Mouse (Mus musculus): ENCODE measurements at regions not wholly inside any gene's neighbourhood (a gene's known extent, or its start where the extent isn't known, plus 50 kb on each side); places are given as distances from the start of the nearest gene placed in this dataset.

DNA sequence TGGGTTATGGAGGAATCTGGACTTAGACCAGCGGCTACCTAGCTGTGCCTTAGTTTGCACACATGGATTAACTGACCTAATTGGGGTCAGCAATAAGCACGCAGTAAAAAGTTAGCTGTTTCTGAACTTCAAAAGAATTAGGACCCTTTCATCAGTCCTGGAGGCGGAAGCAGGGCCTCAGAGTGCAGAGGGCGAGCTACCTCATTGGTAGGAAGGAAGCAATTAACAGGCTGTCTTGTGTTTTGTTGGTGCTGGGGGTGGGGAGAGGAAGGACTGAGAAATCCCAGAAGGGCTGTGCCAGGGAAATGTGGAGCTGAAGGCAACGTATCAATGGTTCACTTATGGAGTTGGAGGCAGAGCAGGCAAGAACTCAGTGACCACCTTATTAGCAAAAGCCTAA is 119.5 kb upstream of the Fndc3a start:
- no peak overlapping the region for H3K4me3 ChIP-seq (ENCODE audit: insufficient read depth in 1 of 2, low read depth in 2 of 2, low read length in 2 of 2)
- H3K9ac ChIP-seq (replicated peaks): no peak overlapping the region
- H3K27ac ChIP-seq: no peak overlapping the region
- H3K9me3 ChIP-seq (ENCODE audit: control insufficient read depth, low read length): no peaks in the 10 kb centered on the region
- no peaks in the 10 kb centered on the region for H3K36me3 ChIP-seq (replicated peaks; ENCODE audit: control insufficient read depth, insufficient read depth, low read depth)
- no peaks in the 10 kb centered on the region for H3K4me1 ChIP-seq (replicated peaks; ENCODE audit: control insufficient read depth in 2 of 2, insufficient read depth in 2 of 2, low read length in 1 of 2)
- no peak for DNase-seq (ENCODE audit: low read depth in 3 of 3, low spot score in 3 of 3)
- H3K27me3 ChIP-seq (ENCODE audit: control insufficient read depth, insufficient read depth, low read length): no peaks in the 10 kb centered on the region
- 31% methylated on average over 5 of the region's 5 CpGs for WGBS (ENCODE audit: insufficient replicate concordance)
- ATAC-seq (ENCODE audit: insufficient read depth): no peak
- H3K4me2 ChIP-seq (ENCODE audit: low read depth): no peak overlapping the region
- TF ChIP-seq EP300 (IDR thresholded peaks at IDR 0.05; ENCODE audit: low read depth): no peak
- TF ChIP-seq CTCF (IDR thresholded peaks at IDR 0.05; ENCODE audit: low read depth): no peak

DNA sequence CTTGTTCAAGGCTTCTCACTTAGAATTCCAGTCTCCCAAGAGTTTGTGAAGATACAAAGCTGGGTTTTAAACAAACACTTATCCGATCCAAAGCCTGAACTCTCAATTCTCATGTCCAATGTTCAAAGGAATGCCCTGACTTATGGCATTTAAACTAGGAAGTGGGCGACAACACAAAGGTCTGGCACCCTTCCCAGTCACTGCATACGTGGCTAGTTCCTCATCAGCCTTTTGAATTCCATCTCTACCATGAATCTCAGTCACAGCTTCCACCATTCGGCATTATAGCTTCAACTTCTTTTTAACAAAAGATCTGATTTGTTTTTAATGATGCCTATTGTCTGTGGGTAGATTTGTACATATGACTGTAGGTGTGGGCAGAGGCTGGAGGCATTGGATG is 115.7 kb upstream of the Fndc3a start:
- TF ChIP-seq CTCF (IDR thresholded peaks at IDR 0.05; ENCODE audit: low read depth) (no peak), EP300 (IDR thresholded peaks at IDR 0.05; ENCODE audit: low read depth) (no peak)
- Histone ChIP-seq H3K9me3 (ENCODE audit: control insufficient read depth, low read length) (no peaks in the 10 kb centered on the region), H3K4me2 (ENCODE audit: low read depth) (no peak overlapping the region), H3K27me3 (ENCODE audit: control insufficient read depth, insufficient read depth, low read length) (no peaks in the 10 kb centered on the region), H3K4me3 (ENCODE audit: insufficient read depth in 1 of 2, low read depth in 2 of 2, low read length in 2 of 2) (no peak overlapping the region), H3K4me1 (replicated peaks; ENCODE audit: control insufficient read depth in 2 of 2, insufficient read depth in 2 of 2, low read length in 1 of 2) (no peaks in the 10 kb centered on the region), H3K9ac (replicated peaks) (no peak overlapping the region), H3K36me3 (replicated peaks; ENCODE audit: control insufficient read depth, insufficient read depth, low read depth) (no peaks in the 10 kb centered on the region), H3K27ac (no peak overlapping the region)
- ATAC-seq (ENCODE audit: insufficient read depth) (no peak), DNase-seq (ENCODE audit: low read depth in 3 of 3, low spot score in 3 of 3) (no peak)
- 44% methylated on average over 4 of the region's 4 CpGs for WGBS (ENCODE audit: insufficient replicate concordance)

DNA sequence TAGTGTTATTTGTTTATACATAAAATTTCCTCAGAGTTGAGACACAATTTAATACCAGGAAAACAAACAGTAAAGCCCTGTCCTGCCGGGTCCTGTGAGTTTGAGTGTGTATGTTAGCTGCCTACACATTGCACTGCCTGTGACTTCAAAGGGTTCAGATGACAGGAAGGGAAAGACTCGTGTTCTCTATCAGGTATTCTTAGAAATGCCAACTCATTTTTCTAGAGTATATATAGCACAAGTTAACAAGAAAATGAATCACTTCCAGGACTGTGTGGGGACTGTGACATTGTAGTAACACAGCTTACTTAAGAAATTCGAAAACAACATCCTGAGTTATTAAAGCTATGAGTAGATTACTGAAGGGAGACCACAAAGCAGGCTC is 112.4 kb upstream of the Fndc3a start:
- TF ChIP-seq CTCF (IDR thresholded peaks at IDR 0.05; ENCODE audit: low read depth) (no peak), EP300 (IDR thresholded peaks at IDR 0.05; ENCODE audit: low read depth) (no peak)
- no peak for DNase-seq (ENCODE audit: low read depth in 3 of 3, low spot score in 3 of 3)
- Histone ChIP-seq H3K4me2 (ENCODE audit: low read depth) (no peak overlapping the region), H3K36me3 (replicated peaks; ENCODE audit: control insufficient read depth, insufficient read depth, low read depth) (no peaks in the 10 kb centered on the region), H3K9me3 (ENCODE audit: control insufficient read depth, low read length) (no peaks in the 10 kb centered on the region), H3K4me1 (replicated peaks; ENCODE audit: control insufficient read depth in 2 of 2, insufficient read depth in 2 of 2, low read length in 1 of 2) (no peaks in the 10 kb centered on the region), H3K4me3 (ENCODE audit: insufficient read depth in 1 of 2, low read depth in 2 of 2, low read length in 2 of 2) (no peak overlapping the region), H3K9ac (replicated peaks) (no peak overlapping the region), H3K27me3 (ENCODE audit: control insufficient read depth, insufficient read depth, low read length) (no peaks in the 10 kb centered on the region), H3K27ac (no peak overlapping the region)
- no peak for ATAC-seq (ENCODE audit: insufficient read depth)
- 22% methylated on average over 3 of the region's 3 CpGs for WGBS (ENCODE audit: insufficient replicate concordance)

DNA sequence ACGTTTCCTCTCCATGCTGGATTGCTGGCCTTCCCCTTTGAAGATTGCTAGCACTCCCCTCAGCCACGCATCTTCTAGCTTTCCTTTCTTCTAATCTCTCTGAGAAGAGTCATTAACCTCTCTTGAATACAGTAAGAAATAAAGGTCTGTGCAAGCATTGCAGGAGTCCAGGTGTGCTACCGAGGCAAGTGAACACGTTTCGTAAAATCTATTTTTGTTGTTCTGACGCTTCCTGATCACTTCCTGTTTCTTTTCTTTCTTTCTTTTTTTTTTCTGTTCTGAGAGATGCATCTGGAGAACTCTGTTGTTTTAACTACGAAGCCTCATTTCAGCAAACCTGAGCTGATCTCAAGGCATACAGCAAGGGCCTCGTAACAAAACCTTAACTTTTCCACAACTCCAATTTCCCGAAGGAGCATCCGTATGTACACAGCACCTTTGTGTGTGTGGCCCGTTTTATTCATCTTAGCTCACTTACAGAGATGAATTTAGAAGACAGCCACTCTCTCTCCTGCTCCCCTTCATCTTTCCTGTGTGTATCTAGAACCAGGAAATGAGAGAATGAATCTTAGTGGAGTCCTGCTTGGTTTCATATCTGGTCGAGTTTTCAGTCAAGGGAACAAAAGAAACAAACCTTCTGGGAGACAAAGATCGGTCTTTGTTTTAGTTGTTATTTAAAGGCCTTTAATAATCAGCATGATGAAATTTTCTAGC is 111.9 kb upstream of the Fndc3a start:
- no peaks in the 10 kb centered on the region for H3K36me3 ChIP-seq (replicated peaks; ENCODE audit: control insufficient read depth, insufficient read depth, low read depth)
- H3K27me3 ChIP-seq (ENCODE audit: control insufficient read depth, insufficient read depth, low read length): no peaks in the 10 kb centered on the region
- WGBS (ENCODE audit: insufficient replicate concordance): 54% methylated on average over 13 of the region's 13 CpGs
- no peak overlapping the region for H3K4me2 ChIP-seq (ENCODE audit: low read depth)
- TF ChIP-seq EP300 (IDR thresholded peaks at IDR 0.05; ENCODE audit: low read depth) (no peak), CTCF (IDR thresholded peaks at IDR 0.05; ENCODE audit: low read depth) (no peak)
- no peak overlapping the region for H3K9ac ChIP-seq (replicated peaks)
- no peak for DNase-seq (ENCODE audit: low read depth in 3 of 3, low spot score in 3 of 3)
- no peaks in the 10 kb centered on the region for H3K4me1 ChIP-seq (replicated peaks; ENCODE audit: control insufficient read depth in 2 of 2, insufficient read depth in 2 of 2, low read length in 1 of 2)
- H3K27ac ChIP-seq: no peak overlapping the region
- ATAC-seq (ENCODE audit: insufficient read depth): no peak
- no peaks in the 10 kb centered on the region for H3K9me3 ChIP-seq (ENCODE audit: control insufficient read depth, low read length)
- H3K4me3 ChIP-seq (ENCODE audit: insufficient read depth in 1 of 2, low read depth in 2 of 2, low read length in 2 of 2): no peak overlapping the region

DNA sequence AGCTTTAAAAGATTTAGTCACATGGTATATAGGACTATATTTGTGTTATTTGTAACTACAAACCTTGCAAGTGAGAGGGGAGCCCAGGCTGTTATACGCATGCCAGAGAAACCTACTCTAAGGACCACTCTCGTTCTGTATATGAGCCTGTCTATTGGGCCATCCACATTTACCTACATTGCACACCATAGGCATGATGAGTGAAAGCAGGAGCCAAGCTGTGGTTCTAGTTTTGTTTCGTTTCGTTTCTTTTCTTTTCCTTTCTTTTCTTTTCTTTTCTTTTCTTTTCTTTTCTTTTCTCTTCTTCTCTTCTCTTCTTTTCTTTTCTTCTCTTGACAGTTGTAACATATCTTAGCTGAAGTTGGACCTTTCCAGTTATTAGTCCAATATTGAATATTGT is 109.2 kb upstream of the Fndc3a start:
- TF ChIP-seq CTCF (IDR thresholded peaks at IDR 0.05; ENCODE audit: low read depth) (no peak), EP300 (IDR thresholded peaks at IDR 0.05; ENCODE audit: low read depth) (no peak)
- Histone ChIP-seq H3K9ac (replicated peaks) (no peak overlapping the region), H3K27ac (no peak overlapping the region), H3K4me2 (ENCODE audit: low read depth) (no peak overlapping the region), H3K9me3 (ENCODE audit: control insufficient read depth, low read length) (no peaks in the 10 kb centered on the region), H3K27me3 (ENCODE audit: control insufficient read depth, insufficient read depth, low read length) (no peaks in the 10 kb centered on the region), H3K4me3 (ENCODE audit: insufficient read depth in 1 of 2, low read depth in 2 of 2, low read length in 2 of 2) (no peak overlapping the region), H3K36me3 (replicated peaks; ENCODE audit: control insufficient read depth, insufficient read depth, low read depth) (no peaks in the 10 kb centered on the region), H3K4me1 (replicated peaks; ENCODE audit: control insufficient read depth in 2 of 2, insufficient read depth in 2 of 2, low read length in 1 of 2) (no peaks in the 10 kb centered on the region)
- DNase-seq (ENCODE audit: low read depth in 3 of 3, low spot score in 3 of 3) (no peak), ATAC-seq (ENCODE audit: insufficient read depth) (no peak)
- WGBS (ENCODE audit: insufficient replicate concordance): 70% methylated on average over 4 of the region's 4 CpGs

Measured in liver, embryonic 14.5 days (tissue).